Mouse (Mus musculus): ENCODE data around the gene Fbxo9.
A peak's percentile ranks its signal among the peaks of the same experiment; 100 is the strongest.
"Not testable (repeated sequence)": the region's sequence is repeated elsewhere in the genome, so short reads cannot be mapped to it uniquely, and the experiment has no call there.

The Fbxo9 gene

GRCm38 (mm10) chr9:78108796-78109239 is at the start of gene Fbxo9, which contains the start of gene Ick:
Gene Fbxo9, minus strand, starts transcription at chr9:78109065.
Gene Ick, plus strand, starts transcription at chr9:78109192.
- peak; percentile 53 to 76 for DNase-seq (ENCODE audit: low spot score in 2 of 2)

GRCm38 (mm10) chr9:78157221-78157620 is 48.4 kb upstream of the Fbxo9 start:
- no peak for DNase-seq (ENCODE audit: low spot score in 2 of 2)

GRCm38 (mm10) chr9:78154211-78154977 is 45.5 kb upstream of the Fbxo9 start:
- DNase-seq (ENCODE audit: low spot score in 2 of 2), result no peak

- DNase-seq (ENCODE audit: low spot score in 2 of 2), result not testable (repeated sequence)
Measured at GRCm38 (mm10) chr9:78149770-78150169, 40.9 kb upstream of the Fbxo9 start.

GRCm38 (mm10) chr9:78148149-78148548 is 39.3 kb upstream of the Fbxo9 start:
- DNase-seq (ENCODE audit: low spot score in 2 of 2), result no peak

GRCm38 (mm10) chr9:78146627-78147026 is 37.8 kb upstream of the Fbxo9 start:
- no peak for DNase-seq (ENCODE audit: low spot score in 2 of 2)

GRCm38 (mm10) chr9:78146099-78146498 is 37.2 kb upstream of the Fbxo9 start:
- no peak for DNase-seq (ENCODE audit: low spot score in 2 of 2)

GRCm38 (mm10) chr9:78139463-78139862 is 30.6 kb upstream of the Fbxo9 start:
- DNase-seq (ENCODE audit: low spot score in 2 of 2), result no peak

- no peak for DNase-seq (ENCODE audit: low spot score in 2 of 2)
Measured at GRCm38 (mm10) chr9:78138044-78138676, 29.3 kb upstream of the Fbxo9 start.

GRCm38 (mm10) chr9:78135658-78136057 is 26.8 kb upstream of the Fbxo9 start:
- DNase-seq (ENCODE audit: low spot score in 2 of 2), result no peak

GRCm38 (mm10) chr9:78126643-78127042 is 17.8 kb upstream of the Fbxo9 start:
- no peak for DNase-seq (ENCODE audit: low spot score in 2 of 2)

- no peak for DNase-seq (ENCODE audit: low spot score in 2 of 2)
Measured at GRCm38 (mm10) chr9:78126007-78126406, 17.1 kb upstream of the Fbxo9 start.

GRCm38 (mm10) chr9:78124297-78124696 is 15.4 kb upstream of the Fbxo9 start:
- no peak for DNase-seq (ENCODE audit: low spot score in 2 of 2)

GRCm38 (mm10) chr9:78122939-78123712 is 14.3 kb upstream of the Fbxo9 start:
- DNase-seq (ENCODE audit: low spot score in 2 of 2), result no peak

- no peak for DNase-seq (ENCODE audit: low spot score in 2 of 2)
Measured at GRCm38 (mm10) chr9:78121985-78122384, 13.1 kb upstream of the Fbxo9 start.

- no peak for DNase-seq (ENCODE audit: low spot score in 2 of 2)
Measured at GRCm38 (mm10) chr9:78121358-78121757, 12.5 kb upstream of the Fbxo9 start.

- DNase-seq (ENCODE audit: low spot score in 2 of 2), result no peak
Measured at GRCm38 (mm10) chr9:78117690-78118089, 8.8 kb upstream of the Fbxo9 start.

GRCm38 (mm10) chr9:78115746-78116145 is 6.9 kb upstream of the Fbxo9 start:
- DNase-seq (ENCODE audit: low spot score in 2 of 2), result no peak

GRCm38 (mm10) chr9:78113538-78113885 is 4.6 kb upstream of the Fbxo9 start:
- DNase-seq (ENCODE audit: low spot score in 2 of 2), result no peak

- peak; percentile 92 to 98 for DNase-seq (ENCODE audit: low spot score in 2 of 2)
Measured at GRCm38 (mm10) chr9:78112770-78113537, 4.1 kb upstream of the Fbxo9 start.

GRCm38 (mm10) chr9:78111456-78111855 is 2.6 kb upstream of the Fbxo9 start:
- DNase-seq (ENCODE audit: low spot score in 2 of 2), result no peak

GRCm38 (mm10) chr9:78109656-78110055 is 791 bp upstream of the Fbxo9 start:
- DNase-seq (ENCODE audit: low spot score in 2 of 2), result no peak

All from cerebellum, postnatal 4 days (tissue).